Mouse (Mus musculus) heart, adult 11 months (tissue): ENCODE results near the gene Slc7a8.

Experiments used
- DNase-seq: peaks from one replicate; pipeline ENCODE4 v3.0.0; 2022

The Slc7a8 gene

DNA sequence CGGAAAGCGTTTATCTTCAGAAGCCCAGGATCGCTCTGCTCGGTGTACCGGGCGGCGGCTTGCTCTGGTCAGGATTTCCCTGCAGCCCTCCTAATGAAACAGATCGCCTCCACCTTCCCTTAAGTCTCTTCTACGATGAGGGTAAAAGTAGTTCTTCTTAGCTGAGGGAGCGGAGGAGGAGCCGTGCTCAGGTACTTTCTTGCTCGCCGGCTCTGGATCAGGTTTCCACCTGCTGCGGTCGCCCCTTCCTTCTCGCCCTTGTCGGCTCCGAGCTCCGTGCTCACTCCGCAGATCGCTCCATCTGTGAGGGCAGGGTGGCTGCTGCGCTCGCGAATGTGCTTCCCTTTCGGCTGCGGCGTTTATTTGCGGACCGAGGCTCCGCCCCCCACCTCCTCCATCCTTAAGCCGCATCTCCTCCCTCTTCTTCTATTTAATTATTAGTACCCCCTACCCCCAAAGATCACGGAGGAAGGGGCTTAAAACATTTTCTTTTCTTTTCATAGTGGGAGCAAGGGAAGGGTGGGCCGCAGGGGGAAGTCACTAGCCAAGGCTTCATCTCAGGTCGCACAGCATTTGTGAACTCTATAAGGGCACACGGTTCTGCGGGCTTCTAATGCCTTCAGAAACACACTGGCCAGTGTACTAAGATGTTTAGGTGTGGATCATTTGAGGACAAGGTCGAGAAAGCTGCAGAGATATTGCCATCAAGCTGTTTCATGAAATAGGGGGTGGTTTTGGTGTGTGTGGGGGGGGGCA, at the start of gene Slc7a8:
Gene Slc7a8 (minus strand): TSS at position 337 of the 756 bp plus-strand sequence.
- peak; percentile 96 for DNase-seq

DNA sequence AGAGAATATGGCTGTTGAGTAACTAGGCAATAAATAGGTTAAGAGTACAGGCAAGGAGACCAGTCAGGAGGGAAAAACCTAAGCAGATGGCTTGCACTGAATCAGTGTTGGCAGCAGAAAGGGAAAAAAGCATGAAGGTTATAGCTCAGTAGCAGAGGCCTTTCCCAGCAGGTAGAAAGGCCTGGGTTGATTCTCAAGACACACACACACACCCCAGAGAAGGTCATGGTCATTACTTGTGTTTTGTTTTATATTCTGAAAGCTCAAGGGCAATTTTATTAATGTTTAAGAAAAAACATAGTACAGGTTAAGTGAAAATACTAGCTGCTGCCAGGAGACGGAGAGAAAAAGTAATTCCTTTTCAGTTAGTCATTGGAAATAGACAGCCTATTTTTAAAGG, 42.0 kb upstream of the Slc7a8 start:
- peak; percentile 18 for DNase-seq

DNA sequence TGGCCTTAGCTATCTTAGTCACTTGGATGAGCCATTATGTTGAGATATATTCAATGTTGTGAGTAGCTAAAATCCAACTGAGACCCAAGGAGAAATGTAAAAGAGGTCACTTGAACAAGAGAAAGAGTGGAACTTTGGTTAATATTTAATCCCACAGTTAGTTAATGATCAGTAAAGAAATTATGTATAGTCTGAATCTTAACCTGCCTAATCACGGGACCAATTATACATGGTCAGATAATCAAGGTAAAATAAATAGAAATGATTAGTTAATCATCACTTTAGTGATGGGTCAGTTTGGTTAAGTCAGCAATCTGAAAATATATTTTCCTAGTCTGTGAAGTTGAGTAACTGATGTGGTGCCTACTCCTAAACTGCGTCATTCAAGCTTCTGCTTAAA, 40.6 kb upstream of the Slc7a8 start:
- no peak for DNase-seq

DNA sequence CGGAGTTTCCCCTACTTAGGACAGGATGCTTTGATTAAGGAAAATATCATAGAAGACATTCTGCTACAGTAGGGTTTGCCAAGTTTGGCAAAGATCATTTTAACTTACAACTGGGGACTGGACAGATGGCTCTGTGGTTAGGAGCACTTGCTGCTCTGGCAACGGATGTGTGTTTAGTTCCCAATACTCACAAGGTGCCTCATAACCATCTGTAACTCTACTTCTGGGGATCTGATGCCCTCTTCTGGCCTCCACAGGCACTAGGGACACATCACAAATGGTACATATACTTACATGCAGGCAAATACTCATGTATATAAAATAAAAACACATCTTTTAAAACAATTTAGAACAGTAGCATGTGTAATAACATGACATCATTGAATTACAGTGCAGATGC, 36.0 kb upstream of the Slc7a8 start:
- DNase-seq = peak; percentile 53

DNA sequence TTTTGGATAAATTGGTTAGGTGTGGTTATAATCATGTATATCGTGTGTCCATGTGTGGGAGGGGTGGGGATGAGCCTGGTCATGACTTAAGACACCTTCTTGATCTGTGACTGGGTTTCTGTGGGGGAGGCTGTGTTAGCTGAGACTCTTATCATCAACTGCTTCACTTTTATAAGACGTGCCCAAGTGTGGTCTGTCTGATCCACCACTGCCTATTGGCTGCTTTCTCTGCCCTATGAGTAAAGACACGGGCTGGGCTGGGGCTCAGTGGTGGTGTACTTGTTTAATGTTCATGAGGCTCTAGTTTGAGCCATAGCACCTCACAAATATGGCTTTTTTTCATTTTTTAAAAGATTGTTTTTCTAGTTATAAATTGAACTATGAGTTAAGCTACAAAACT, 34.0 kb upstream of the Slc7a8 start:
- peak; percentile 76 for DNase-seq

DNA sequence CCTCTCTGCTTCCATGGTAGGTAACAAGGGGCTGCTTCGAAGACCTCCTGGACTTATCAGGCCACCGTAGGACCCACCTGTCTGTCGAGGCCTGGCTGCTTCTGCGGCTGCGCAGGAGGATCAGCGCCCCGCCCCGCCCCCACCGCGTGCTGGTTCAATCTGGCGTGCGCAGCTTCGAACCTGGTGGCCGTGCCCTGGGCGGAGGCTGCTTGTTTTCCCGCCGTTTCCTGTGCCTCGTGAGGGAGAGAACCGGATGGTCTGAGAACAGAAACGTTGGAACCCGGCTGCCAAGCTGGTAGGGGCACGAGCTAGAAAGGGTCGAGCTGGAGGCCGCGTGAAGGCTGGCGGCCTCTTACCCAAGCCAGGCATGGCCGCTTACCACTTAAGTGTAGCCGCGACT, 32.2 kb upstream of the Slc7a8 start, which contains the start of gene Rnf212b:
Gene Rnf212b (plus strand): TSS at position 151 of the 400 bp plus-strand sequence.
- DNase-seq = peak; percentile 82

DNA sequence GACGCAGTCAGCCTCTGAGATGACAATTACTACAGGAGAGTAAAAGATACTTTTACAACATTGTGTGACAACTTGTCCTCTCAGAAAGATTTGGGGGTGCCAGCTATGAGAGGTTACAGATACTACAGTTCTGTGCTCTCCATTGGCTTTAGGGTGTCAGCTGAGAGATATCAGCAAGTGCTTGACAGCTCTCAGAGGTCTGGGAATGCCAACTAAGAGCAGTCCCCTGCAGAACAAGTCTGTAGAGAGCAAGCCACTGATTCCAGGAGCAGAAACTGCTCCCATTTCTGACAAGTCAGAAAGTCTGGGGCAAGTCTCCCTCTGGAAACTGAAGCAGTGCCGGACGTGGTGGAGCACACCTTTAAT, 27.9 kb upstream of the Slc7a8 start:
- peak; percentile 37 for DNase-seq

DNA sequence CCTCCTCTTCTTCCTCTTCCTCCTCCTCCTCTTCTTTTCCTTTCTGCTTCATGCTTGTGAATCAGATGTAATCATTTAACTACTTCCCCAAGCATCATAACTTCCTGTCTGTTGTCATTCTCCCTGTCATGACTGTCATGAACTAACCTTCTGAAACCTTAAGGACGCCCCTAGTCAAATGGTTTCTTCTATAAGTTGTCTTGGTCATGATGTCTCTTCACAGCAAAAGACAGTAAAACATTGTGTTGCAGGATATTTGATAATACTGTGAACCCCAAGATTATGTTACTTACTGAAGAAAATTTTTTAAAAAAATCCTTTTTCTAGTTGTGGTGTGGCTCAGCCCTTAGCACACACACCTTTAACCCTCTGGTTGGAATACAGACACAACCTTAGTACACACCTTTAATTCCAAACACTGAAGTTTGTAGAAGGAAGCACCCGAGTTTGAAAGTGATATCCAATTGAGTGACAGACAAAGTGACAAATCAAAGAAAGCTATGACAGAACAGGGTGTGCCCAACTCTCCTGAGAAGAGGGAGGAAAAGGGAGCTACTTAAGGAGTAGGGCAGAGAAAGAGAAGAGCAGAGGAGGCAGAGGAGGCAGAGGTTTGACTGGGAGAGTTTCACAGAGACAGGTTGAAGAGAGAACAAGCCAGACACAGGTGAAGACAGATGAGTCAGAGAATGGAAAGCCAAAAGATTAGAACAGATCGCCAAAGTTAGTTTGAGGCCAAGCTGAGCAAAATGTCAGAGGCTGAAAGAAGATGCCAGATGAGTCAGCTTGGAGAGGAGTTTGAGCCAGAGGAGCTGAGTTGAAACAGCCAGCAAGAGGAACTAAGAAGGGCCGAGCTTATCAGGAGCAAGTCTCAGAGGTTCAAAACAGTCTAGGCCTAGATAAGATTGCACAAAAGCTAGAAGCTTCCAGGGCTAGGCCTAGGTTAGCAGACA, 27.2 kb upstream of the Slc7a8 start:
- DNase-seq = peak; percentile 88

DNA sequence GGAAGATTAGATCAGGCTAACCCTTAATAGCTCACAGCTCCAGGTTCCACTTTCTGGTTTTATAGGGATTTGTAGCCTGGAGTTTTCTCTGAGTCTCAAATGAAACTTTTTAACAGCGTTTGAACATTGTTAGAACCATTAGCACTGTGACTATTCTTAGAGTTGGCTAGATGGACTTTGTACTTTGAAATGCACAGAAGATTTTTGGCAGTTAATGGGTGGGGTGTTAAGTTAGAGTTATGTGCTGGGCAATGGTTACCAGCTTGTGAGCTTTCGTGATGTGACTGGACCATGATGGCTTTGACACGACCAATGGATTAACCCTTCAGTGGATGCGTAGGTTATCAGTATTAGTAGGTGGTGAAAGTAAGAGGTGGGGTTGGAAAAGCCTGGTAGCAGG, 24.4 kb upstream of the Slc7a8 start:
- peak; percentile 15 for DNase-seq

DNA sequence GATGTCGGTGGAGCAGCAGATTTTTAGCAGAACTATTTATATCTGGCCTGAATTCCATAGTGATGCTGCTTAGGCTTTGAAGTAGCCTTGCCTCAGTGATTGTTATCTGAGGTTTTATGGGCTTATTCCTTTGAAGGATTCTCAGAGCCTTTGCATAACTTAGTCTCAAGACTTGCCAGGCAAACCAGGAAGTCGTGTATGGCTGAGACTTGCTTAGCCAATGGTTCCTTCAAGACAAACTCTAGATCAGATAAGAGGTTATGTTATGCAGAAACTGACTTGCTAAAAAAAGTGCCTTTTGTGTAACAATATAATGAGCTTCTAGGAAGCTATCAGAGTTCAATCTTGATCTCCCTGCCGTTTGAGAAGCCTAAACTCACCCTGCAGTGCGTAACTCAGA, 20.7 kb upstream of the Slc7a8 start:
- DNase-seq = no peak

DNA sequence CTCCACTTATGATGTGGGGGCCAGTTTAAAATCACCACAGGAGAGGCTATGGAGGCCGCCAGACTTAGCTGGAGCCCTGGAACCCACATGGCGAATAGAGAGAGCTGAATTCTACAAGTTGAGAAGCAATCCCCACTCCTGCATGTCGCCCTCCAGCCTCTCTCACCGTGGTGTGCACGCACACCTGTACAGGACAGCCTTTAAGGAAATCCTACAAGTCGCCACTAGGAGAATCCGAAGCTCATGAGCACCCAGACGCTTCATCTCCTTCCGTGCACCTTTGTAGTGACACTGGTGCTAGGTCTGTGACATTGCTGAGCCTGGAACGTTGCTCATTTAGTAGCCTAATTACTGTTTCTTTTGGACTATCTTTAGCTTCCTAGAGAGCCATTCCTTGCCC, 17.9 kb upstream of the Slc7a8 start:
- peak; percentile 61 for DNase-seq

DNA sequence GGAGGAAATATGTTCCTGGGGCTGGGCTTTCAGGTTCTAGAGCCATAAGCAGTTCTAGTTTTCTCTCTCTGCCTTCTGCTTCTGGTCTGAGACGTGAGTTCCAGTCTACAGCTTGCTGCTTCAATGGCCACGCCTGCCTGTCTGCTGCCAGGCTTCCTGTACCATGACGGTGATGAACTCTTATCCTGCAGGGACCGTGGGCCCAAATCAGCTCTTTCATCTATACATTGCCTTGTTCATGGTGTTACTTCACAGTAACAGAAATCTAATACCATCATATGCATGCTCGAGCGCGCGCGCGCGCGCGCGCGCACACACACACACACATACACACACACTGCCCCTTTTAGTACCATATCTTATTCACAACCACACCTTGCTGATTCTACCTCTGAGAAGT, 15.0 kb upstream of the Slc7a8 start:
- DNase-seq = no peak

DNA sequence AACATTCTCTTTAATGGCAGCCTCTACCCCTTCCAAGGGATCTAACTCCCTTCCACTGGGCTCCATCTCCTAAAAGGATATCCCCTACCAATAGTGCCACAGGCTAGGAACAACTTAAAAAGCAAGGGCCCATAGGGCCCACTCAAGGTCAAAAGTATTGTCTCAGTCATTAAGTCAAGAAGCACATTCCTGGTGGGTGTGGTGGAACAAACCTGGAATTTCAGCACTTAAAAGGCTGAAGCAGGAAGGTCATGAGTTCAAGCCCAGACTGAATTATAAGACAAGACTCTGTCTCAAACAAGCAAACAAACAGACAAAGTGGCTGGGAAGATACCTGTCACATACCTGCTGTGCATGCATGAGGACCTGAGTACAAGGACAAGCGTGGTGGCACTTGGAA, 14.2 kb upstream of the Slc7a8 start:
- DNase-seq = no peak

DNA sequence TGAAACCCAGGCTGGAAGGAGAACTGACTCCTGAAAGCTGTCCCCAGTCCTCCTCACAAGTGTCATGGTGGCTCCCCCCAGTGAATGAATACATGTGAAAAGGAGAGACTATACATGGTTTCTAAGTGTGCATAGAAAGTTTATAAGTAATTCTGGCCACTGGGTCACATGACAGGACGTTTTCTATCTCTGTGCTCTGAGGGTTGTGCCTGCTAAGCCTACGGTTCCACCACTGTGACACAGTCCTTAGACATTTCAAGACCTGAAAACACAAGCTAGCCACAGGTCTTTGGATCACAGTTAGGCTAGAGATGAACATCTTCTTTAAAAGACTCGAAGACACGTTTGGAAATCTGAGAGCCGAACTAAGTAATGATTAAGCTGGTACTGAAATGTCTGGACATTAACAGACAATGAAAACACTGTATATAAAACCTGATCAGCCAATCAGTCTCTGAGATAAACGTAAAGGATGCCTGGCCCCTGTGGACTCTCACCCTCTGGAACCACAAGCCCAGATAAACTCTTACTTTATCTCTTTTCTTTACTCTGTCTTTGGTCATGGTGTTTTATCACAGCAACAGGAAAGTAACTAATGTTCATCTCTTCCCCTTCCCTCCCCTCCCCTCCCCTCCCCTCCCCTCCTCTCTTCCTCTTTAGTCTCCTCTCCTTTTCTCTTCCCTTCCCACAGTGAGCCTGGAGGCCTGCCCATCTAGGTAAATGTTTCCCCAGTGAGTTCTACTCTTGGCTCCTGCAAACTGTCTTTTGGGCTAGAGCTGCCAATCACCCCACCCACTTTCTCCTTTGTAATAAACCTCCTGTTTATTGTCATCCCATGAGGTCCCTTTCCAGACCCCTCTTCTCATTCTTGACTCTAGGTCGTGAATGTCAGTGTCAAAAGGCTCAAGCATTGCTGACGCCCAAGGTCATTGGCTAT, 12.4 kb upstream of the Slc7a8 start:
- DNase-seq = no peak

DNA sequence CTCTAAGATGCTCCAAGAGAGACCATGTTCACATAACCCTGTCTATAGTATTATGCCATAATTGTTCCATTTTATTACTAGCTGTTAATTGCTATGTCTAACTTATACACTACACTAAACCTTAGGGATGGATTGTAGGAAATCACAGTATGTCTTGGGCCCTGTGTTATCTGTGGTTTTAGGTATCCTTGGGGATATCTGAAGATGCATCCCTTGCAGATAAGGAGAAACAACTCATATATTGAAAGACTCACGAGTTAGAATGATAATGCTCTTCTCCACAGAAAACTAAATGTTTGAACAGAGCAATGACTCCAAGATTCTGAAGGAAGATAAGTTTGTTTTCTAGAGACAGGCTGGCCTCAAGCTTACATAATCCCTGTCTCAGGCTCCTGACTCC, 11.6 kb upstream of the Slc7a8 start:
- no peak for DNase-seq

DNA sequence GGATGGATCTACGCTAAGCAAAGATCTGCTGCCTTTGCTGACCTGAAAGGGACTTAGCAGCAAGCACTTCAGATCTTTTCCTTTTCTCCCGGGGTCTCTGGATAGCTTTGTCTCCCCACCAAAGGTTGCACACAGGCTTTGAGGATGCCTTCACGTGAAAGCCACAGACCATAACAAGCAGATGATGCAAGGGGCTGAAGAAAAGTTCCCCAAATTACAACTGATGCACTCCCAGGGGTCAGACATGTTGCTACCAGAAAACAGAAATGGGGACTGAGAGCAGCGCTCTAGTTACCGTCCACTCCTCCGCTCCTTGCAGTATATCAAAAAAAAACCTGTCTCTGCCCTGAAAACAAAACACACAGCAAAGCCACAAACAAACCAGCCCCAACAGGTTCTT, 10.4 kb upstream of the Slc7a8 start:
- DNase-seq = no peak

DNA sequence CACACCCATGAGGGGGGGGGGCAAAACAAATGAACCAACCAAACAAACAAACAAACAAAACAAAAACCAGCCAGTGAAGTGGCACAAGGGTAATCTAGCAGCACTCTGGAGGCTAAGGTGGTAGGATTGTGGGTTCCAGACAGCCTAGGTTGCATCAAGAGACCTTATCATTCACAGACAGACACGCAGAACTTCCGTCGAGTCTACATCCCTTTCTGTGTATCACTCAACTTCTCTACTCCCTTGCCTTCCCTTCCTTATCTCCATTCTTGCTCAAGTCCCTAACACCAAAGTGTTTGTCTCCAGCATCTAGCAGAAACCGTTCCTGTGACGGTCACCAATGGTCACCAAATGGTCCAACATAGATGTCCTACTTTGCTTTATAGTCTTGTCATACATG, 6.5 kb upstream of the Slc7a8 start:
- no peak for DNase-seq

DNA sequence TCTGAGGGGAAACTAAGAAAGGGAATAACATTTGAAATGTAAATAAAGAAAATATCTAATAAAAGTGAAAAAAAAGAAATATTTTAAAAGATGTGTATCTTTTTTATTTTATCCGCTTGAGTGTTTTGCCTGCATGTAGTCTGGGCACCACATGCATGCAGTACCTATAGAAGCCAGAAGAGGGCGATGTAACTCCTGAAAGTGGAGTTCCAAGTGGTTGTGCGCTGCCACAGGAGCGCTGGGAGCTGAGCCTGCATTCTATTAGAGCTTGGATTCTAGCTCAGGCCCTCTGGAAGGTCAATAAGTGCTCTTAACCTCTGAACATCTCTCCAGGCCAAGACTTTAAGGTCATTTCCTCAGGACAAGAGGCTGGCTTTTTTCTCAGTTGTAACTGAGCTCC, 5.5 kb upstream of the Slc7a8 start:
- no peak for DNase-seq

DNA sequence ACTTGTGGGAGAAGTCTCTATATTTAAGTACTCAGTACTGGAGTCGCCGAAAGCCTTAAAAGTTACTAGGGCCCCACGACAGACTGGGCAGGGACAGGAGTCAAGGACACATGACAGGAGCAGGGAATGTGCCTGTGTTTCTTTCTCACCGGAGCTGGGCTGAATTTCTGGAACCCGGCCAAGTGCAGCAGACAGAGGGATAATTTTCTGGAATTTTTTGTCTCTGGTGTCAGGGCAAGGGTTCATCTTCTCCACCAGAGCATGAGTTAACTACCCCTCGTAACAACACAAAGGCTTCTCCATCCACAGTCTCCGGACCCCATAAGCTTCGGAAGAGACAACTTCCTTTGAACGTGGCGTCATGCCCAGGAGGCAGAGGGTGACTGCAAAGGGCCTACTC, 4.7 kb upstream of the Slc7a8 start:
- no peak for DNase-seq

DNA sequence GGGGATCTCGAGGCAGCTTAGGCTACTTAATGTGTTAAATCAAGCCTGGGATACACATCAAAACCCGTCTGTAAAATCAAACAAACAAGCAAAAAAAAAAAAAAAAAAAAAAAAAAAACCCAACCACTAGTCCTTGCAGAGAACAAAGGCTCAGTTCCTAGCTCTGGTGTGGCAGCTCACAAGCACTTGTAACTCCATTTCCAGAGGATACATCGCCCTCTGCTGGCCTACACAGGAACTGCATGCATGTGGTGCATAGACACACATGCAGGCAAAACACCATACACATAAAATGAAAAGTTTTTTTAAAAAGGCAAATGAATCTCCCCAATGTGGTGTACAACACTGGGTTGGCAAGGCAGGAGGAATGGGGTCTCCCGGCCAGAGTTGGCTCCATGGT, 4.2 kb upstream of the Slc7a8 start:
- no peak for DNase-seq

DNA sequence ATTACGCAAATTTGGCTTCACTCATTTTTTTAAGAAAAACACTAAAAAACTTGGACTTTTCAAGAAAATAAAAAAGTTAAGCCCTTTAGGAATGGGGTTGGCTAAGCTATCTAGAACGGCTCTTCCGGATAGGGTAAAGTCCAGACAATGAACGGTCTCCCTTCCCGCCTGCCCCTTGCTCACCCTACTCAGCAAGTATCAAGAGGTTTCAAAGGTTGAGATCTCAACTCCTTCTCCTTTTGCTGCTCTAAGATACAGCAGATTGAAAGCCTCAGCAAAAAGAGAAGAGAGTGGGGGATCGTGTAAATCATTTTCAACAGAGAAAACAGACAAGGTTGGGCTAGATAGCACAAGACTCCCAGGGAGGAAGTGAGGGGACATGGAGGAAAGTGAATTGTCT, 1.2 kb upstream of the Slc7a8 start:
- DNase-seq = no peak

DNA sequence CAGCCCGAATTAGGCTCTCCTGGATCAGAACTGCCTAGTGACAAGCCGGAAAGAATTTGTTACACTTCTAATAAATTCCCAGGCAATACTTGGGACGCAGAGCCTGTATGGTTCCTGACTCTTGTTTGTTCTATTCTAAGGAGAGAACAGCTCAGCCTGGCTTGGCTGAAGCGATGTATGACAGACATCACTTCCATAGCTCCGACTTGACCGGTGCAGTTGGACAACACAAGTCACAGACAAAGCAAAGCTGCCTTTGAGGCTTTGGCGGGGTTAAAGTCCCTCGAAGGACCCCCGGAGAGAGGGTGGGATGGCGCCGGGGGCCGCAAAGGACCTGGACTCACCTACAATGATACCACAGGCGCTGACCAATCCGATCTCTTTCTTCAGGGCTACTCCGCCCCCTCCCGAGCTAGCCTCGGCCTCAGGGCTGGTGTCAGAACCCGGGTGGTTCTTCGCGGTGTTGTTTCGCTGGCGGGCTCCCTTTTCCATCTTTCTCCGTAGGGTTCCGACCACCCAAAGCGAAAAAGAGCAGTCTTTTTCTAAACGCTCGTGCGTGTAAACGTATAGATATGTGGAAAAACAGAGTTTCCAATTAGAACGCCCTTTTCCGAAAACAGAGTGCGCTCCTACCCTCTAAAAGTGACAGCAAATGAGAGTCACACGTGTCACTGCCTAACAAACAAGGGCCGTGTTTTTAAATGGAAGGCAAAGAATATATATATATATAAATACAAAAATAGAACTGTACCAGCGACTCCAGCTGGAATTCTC, 723 bp downstream of the Slc7a8 start:
- peak; percentile 98 for DNase-seq
